9 mouse cellular contexts compared by ENCODE assay signal in genomic region chr5:37901861-37902291, GRCm38 (mm10).
A peak's percentile ranks its signal among the peaks of the same experiment; 100 is the strongest.
DNase-seq lines count a peak whose midpoint lies in the region; ATAC-seq lines count a peak whose summit lies in the region.
"Had no signal": no experiment of that assay in that cellular context is flagged by ENCODE, and none has a peak within 500 bp of the region (broad histone marks: within the 10 kb centered on the region; RNA-seq: fewer than 3 reads in every experiment).

No protein-coding gene starts in this region.

- H3K9me3 ChIP-seq in forebrain, embryonic 11.5 days (ENCODE audit: control insufficient read depth, low read length), result no peaks in the 10 kb centered on the region
- no peaks in the 10 kb centered on the region for H3K9me3 ChIP-seq in forebrain, embryonic 16.5 days (ENCODE audit: control insufficient read depth, low read length)
- no peaks in the 10 kb centered on the region for H3K9me3 ChIP-seq in lung, embryonic 15.5 days
- H3K9me3 ChIP-seq in hindbrain, embryonic 14.5 days (ENCODE audit: control insufficient read depth, low read length), result no peaks in the 10 kb centered on the region
- H3K9me3 ChIP-seq in neural tube, embryonic 14.5 days (ENCODE audit: control insufficient read depth, low read length), result no peaks in the 10 kb centered on the region

- H3K27me3 ChIP-seq in forebrain, embryonic 11.5 days (ENCODE audit: control insufficient read depth, insufficient read depth, low read length), result peaks cover 80% of the 10 kb centered on the region
- peaks cover 50% of the 10 kb centered on the region for H3K27me3 ChIP-seq in forebrain, embryonic 16.5 days (replicated peaks; ENCODE audit: control insufficient read depth, insufficient read depth, low read length)
- H3K27me3 ChIP-seq in lung, embryonic 15.5 days, result peaks cover 50% of the 10 kb centered on the region
- peaks cover 45% of the 10 kb centered on the region for H3K27me3 ChIP-seq in hindbrain, embryonic 14.5 days (ENCODE audit: control insufficient read depth, insufficient read depth, low read length)
- H3K27me3 ChIP-seq in neural tube, embryonic 14.5 days (ENCODE audit: control insufficient read depth, insufficient read depth, low read length), result peaks cover 15% of the 10 kb centered on the region

- WGBS in forebrain, embryonic 11.5 days, result 2% methylated on average over 16 of the region's 16 CpGs
- 1% methylated on average over 16 of the region's 16 CpGs for WGBS in forebrain, embryonic 16.5 days
- WGBS in lung, embryonic 15.5 days, result 2% methylated on average over 16 of the region's 16 CpGs
- 1% methylated on average over 16 of the region's 16 CpGs for WGBS in hindbrain, embryonic 14.5 days
- 2% methylated on average over 16 of the region's 16 CpGs for WGBS in neural tube, embryonic 14.5 days

- H3K4me1 ChIP-seq in forebrain, embryonic 11.5 days (replicated peaks; ENCODE audit: control insufficient read depth, insufficient read depth, low read length), result peaks cover 13% of the 10 kb centered on the region; the same call in 1 of the 2 replicates
- 0 out of 2 replicates have a peak, but pooled peaks cover 5% of the 10 kb centered on the region for H3K4me1 ChIP-seq in forebrain, embryonic 16.5 days (replicated peaks; ENCODE audit: control insufficient read depth, insufficient read depth, low read length)
- H3K4me1 ChIP-seq in lung, embryonic 15.5 days, result no peaks in the 10 kb centered on the region
- H3K4me1 ChIP-seq in hindbrain, embryonic 14.5 days (replicated peaks; ENCODE audit: control insufficient read depth, insufficient read depth, low read length), result peaks cover 6% of the 10 kb centered on the region; the same call in 1 of the 2 replicates
- H3K4me1 ChIP-seq in neural tube, embryonic 14.5 days (ENCODE audit: control insufficient read depth, insufficient read depth, low read length), result no peaks in the 10 kb centered on the region

- no peaks in the 10 kb centered on the region for H3K36me3 ChIP-seq in forebrain, embryonic 11.5 days (ENCODE audit: control insufficient read depth, insufficient read depth, low read length)
- H3K36me3 ChIP-seq in forebrain, embryonic 16.5 days (ENCODE audit: control insufficient read depth, insufficient read depth), result no peaks in the 10 kb centered on the region
- H3K36me3 ChIP-seq in lung, embryonic 15.5 days, result no peaks in the 10 kb centered on the region
- no peaks in the 10 kb centered on the region for H3K36me3 ChIP-seq in hindbrain, embryonic 14.5 days (replicated peaks; ENCODE audit: control insufficient read depth, insufficient read depth)
- H3K36me3 ChIP-seq in neural tube, embryonic 14.5 days (ENCODE audit: control insufficient read depth, insufficient read depth, low read length), result no peaks in the 10 kb centered on the region

- H3K27ac ChIP-seq in forebrain, embryonic 11.5 days (ENCODE audit: low read depth, low read length), result no peak overlapping the region
- H3K27ac ChIP-seq in forebrain, embryonic 16.5 days (ENCODE audit: low read length), result no peak overlapping the region
- no peak overlapping the region for H3K27ac ChIP-seq in lung, embryonic 15.5 days
- no peak overlapping the region for H3K27ac ChIP-seq in hindbrain, embryonic 14.5 days
- H3K27ac ChIP-seq in neural tube, embryonic 14.5 days (ENCODE audit: low read depth, low read length), result no peak overlapping the region
- H3K27ac ChIP-seq: macrophage had no signal

- 0 out of 2 replicates have a peak, but pooled peaks have one; percentile 33 for ATAC-seq in forebrain, embryonic 11.5 days (replicated peaks; ENCODE audit: low FRiP score)
- ATAC-seq in forebrain, embryonic 16.5 days, result no peak
- ATAC-seq in lung, embryonic 15.5 days (ENCODE audit: borderline replicate concordance, extremely low read depth, low FRiP score, low TSS enrichment), result no peak
- no peak for ATAC-seq in hindbrain, embryonic 14.5 days (ENCODE audit: low FRiP score)
- no peak for ATAC-seq in neural tube, embryonic 14.5 days (ENCODE audit: low read depth)

- peak overlapping the region; percentile 16; the same call in 1 of the 2 replicates for H3K4me2 ChIP-seq in forebrain, embryonic 11.5 days (ENCODE audit: low read depth, low read length, severe bottlenecking)
- H3K4me2 ChIP-seq in forebrain, embryonic 16.5 days (ENCODE audit: low read length), result no peak overlapping the region
- peak overlapping the region; percentile 35 for H3K4me2 ChIP-seq in lung, embryonic 15.5 days
- H3K4me2 ChIP-seq in hindbrain, embryonic 14.5 days (replicated peaks), result 0 out of 2 replicates have a peak overlapping the region, but pooled peaks have one; percentile 1
- H3K4me2 ChIP-seq in neural tube, embryonic 14.5 days (ENCODE audit: low read depth, low read length), result 0 out of 2 replicates have a peak overlapping the region, but pooled peaks have one; percentile 8

- H3K9ac ChIP-seq in forebrain, embryonic 11.5 days (ENCODE audit: low read length), result no peak overlapping the region
- no peak overlapping the region for H3K9ac ChIP-seq in forebrain, embryonic 16.5 days (replicated peaks; ENCODE audit: low read depth, low read length)
- no peak overlapping the region for H3K9ac ChIP-seq in lung, embryonic 15.5 days
- H3K9ac ChIP-seq in hindbrain, embryonic 14.5 days, result no peak overlapping the region
- H3K9ac ChIP-seq in neural tube, embryonic 14.5 days (replicated peaks; ENCODE audit: low read depth, low read length), result no peak overlapping the region

- DNase-seq in forebrain, embryonic 11.5 days (ENCODE audit: low spot score), result peak; percentile 54
- no peak for DNase-seq in lung, postnatal 14 days
- DNase-seq in hindbrain, embryonic 14.5 days (ENCODE audit: low spot score), result no peak
- no peak for DNase-seq in cerebellum, postnatal 4 days (ENCODE audit: low spot score in 2 of 2)
- no peak for DNase-seq in frontal cortex, postnatal 10 days (ENCODE audit: low spot score in 2 of 2)

- H3K4me3 ChIP-seq in forebrain, embryonic 11.5 days (ENCODE audit: low read depth, low read length), result no peak overlapping the region
- H3K4me3 ChIP-seq in forebrain, embryonic 16.5 days (replicated peaks; ENCODE audit: low read length), result no peak overlapping the region
- no peak overlapping the region for H3K4me3 ChIP-seq in lung, embryonic 15.5 days
- no peak overlapping the region for H3K4me3 ChIP-seq in hindbrain, embryonic 14.5 days (replicated peaks; ENCODE audit: low read length)
- no peak overlapping the region for H3K4me3 ChIP-seq in neural tube, embryonic 14.5 days (ENCODE audit: low read depth, low read length)
